Mouse (Mus musculus) cerebellum, postnatal 25 days (tissue): Measurements from ENCODE around the gene Gm136.
A peak's percentile ranks its signal among the peaks of the same experiment; 100 is the strongest.
"Not testable (repeated sequence)": the region's sequence is repeated elsewhere in the genome, so short reads cannot be mapped to it uniquely, and the experiment has no call there.

ENCODE experiments used
- DNase-seq, 2 experiments: peaks; one replicate each; pipeline ENCODE4 v3.0.0; 2021; ENCODE audit warnings: mixed read lengths in 2 of 2

Gene Gm136

DNA sequence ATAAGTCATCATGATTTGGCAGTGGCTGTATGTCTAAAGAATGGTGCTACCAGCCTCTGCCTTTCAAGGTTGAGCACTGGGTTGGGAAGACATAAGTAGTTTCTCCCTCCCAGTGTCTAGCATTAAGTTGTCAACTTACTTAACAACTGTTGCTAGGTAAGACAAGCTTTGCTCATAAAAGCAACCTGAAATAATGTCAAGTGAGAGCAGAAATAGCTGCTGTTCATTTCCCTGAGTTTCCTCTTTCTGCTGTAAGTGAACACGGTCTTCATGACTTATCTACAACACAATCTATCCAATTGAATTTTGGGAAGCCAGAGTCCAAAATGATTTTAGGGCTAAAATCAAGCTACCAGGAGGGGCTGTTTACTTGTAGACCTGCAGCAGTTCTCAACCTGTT is at the start of gene Gm136:
Gene Gm136, minus strand, starts transcription at position 101 of the 400 bp plus-strand sequence.
- DNase-seq = no peak

- DNase-seq = no peak
Measured at GRCm38 (mm10) chr4:34801166-34802034, 45.3 kb upstream of the Gm136 start.

GRCm38 (mm10) chr4:34798005-34798404 is 41.9 kb upstream of the Gm136 start:
- no peak for DNase-seq

DNA sequence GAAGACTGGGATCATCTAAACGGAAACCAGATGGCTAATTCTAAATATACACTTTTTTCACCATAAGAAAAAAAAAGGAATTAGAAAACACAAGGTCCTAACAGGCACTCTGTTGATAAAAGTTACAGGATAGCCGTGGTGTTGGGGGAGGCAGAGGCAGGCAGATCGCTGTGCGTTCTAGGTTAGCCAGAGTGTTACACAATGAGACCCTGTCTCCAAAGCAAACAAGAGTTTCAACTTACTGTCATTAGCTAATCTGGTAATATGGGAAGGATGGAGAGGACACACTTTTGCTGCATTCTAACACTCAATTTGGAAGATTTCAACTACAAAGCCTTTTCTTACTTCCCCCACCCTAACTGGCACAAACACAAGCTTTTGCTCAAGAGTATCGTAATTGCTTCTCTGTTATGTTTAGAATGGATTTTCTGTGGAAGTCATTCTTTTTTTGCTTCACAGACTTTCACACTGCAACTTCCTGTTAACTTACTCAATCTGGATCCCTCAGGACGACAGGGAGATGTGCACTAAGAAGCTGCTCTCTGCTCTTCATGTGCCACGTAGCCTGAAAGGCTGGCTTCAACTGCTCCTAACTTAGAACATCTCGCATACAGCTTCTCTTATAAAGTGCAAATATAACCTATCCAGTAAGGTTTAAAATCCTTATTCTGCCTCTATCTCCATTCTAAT is 41.4 kb upstream of the Gm136 start:
- no peak for DNase-seq

GRCm38 (mm10) chr4:34796294-34796693 is 40.2 kb upstream of the Gm136 start:
- no peak for DNase-seq

DNA sequence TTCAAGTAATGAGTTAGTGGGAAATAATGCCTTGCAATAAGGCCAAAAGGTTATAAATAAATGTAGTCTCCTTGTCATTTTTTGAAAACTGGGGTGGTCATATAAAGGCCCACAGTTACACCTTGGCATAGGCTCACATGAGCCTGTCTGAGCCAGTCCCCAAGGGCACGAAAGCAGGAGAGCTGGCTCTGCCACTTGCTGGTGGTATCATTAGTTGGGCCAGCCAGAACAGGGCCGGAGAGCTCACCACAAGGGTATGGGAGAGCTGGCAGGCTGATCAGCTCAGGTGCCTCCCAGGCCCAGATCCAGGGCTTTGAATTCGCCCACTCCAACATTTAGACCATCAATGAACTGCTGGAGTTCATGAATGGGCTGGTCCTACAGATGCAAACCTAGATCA is 30.4 kb upstream of the Gm136 start:
- no peak for DNase-seq

- DNase-seq = no peak
Measured at GRCm38 (mm10) chr4:34785646-34786045, 29.6 kb upstream of the Gm136 start.

DNA sequence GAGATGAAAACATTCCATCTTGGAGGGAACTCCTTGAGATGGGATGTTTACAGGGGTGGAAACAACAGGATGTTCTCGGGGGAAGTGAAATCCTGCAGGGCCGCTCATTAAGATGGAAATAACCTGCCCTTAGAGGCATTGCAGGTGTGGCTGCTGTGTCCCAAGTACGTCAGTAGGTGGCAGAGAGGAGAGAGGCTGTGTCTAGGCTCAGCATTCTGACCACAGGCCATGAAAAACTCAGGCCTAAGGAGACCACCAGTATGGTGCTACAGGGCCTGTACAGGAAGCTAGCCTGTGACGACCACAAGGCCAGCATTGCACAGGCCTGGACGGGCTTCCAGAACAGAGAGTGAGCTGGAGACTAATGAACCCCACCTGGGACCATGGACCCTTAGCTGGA is 28.8 kb upstream of the Gm136 start:
- DNase-seq = no peak

- no peak for DNase-seq
Measured at GRCm38 (mm10) chr4:34782730-34783129, 26.7 kb upstream of the Gm136 start.

DNA sequence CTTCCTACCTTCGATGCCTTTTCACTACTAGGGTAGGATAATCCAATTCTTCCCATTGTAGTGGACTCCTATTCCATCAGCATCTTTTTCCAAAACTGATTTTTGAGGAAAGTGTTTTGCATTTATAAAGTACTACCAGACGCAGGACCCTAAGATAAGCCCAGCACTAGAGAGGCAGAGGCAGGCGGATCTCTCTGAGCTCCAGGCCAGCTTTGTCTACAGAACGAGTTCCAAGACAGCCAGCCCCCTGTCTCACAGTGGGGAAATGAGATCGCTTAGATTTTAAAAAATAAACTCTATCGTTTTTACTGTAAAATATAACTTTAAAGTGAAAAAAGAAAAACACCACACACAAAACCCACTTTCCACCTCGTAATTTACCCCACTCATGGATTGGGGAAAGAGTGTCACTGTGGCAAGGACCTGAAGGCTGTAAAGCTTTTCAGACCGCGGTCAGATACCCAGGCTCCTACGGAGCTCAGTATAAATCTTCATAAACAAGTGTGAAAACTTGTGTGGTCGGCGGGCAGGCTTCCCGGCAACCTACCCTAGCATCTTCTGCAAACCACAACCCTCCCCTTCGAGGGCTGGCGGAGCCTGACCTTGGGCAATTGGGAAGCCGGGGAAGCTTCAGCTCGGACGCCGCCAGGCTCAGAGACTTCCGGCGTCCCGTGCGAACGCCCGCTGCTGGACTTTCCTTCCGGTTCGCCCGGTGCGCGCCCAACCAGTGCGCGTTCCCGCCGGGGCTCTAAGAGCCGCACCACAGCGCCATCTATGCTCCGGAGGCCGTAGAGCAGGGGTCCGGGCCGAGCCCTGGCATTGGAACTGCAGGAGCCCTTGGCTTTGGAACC is 21.8 kb upstream of the Gm136 start, which contains the start of gene Smim8:
Gene Smim8, minus strand, starts transcription at position 747 of the 851 bp plus-strand sequence.
- peak; percentile 95 to 96 for DNase-seq

DNA sequence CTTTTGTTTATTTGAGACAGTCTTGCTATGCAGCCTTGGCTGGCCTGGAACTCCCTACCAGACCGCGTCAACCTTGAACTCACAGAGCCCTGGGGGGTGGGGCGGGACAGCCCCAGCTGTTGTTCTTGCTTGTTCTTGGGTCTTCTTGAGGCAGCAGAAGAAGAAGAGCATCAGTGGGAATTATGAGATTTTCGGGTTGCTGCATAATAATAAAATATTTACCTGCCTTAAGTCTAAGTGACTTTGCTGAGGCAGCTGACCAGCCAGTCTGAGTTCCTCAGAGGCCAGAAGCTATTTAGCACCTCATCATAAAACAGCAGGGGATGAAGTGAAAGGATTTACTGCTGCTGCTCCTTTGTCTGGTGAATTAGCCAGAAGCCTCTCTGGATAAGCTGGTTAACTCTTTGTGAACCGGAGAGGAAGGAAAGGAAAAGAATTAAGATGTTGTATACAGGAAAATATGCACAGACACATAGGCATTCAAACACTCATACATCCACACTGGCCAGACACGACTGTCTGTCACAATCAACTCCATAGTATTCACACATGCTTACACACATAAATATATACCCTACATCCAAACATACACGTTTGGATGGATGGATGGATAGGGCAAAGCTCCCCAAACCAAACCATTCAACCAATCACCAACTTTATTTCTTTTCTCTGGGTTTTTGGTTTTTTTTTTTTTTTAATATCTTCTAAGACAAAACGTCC is 15.7 kb upstream of the Gm136 start:
- no peak for DNase-seq

DNA sequence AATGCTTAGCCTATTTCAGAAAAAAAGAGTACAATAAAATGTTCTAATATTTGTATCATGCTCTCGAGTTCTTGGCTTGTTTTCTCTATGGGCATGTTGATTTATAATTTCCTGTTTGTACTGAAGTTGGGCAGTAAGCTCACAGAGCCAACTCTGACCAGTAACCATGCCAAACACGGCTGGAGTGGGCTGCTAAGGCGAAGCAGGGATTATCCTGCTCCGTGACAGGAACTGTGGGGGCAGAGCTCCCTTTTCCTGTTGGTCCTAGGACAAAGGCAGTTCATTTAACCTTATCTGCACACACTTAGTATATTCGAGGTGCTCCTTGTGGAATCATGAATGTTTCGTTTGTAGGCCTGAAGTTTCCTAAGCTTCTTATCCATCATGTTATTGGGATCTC is 6.8 kb downstream of the Gm136 start:
- no peak for DNase-seq

GRCm38 (mm10) chr4:34734461-34734860 is 21.6 kb downstream of the Gm136 start:
- DNase-seq = no peak

- DNase-seq = not testable (repeated sequence)
Measured at GRCm38 (mm10) chr4:34733415-34733814, 22.6 kb downstream of the Gm136 start.

- peak; percentile 66 to 81 for DNase-seq
Measured at GRCm38 (mm10) chr4:34729851-34730341, 26.2 kb downstream of the Gm136 start, which contains the start of gene Cfap206. Gene Cfap206 (minus strand): TSS chr4:34730206.

DNA sequence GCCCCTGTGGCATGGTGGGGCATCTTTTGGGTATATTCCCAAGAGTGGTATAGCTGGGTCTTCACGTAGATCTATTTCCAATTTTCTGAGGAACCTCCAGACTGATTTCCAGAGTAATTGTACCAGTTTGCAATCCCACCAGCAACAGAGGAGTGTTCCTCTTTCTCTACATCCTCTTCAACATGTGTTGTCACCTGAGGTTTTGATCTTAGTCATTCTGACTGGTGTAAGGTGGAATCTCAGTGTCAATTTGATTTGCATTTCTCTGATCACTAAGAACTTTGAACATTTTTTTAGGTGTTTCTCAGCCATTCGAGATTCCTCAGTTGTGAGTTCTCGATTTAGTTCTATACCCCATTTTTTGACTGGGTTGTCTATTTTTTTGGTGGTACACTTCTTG is 30.4 kb downstream of the Gm136 start:
- DNase-seq = not testable (repeated sequence)

GRCm38 (mm10) chr4:34724306-34724705 is 31.8 kb downstream of the Gm136 start:
- DNase-seq = no peak

GRCm38 (mm10) chr4:34723186-34723585 is 32.9 kb downstream of the Gm136 start:
- DNase-seq = no peak

GRCm38 (mm10) chr4:34720127-34720895 is 35.8 kb downstream of the Gm136 start:
- DNase-seq = no peak

- DNase-seq = no peak
Measured at GRCm38 (mm10) chr4:34719421-34719820, 36.6 kb downstream of the Gm136 start.

DNA sequence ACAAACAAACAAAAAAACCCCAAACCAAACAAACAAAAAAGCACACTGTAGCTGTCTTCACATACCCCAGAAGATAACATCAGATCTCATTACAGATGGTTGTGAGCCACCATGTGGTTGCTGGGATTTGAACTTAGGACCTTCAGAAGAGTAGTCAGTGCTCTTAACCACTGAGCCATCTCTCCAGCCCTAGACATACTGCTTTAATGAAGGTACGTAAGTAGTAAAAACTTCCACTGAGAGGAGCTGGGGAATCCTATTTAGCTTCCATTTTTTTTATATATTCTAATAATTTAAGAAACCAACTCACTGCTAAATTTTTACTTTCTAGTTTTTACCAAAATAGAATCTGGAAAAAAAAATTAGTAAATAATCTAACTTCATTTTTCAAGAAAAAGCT is 41.0 kb downstream of the Gm136 start:
- DNase-seq = no peak
